Mouse (Mus musculus) macrophage (primary cell): Measurements from ENCODE around the gene Ehd3. TPM values are rescaled to one million over a fixed set of nuclear protein-coding genes. Genes with fewer than 3 reads are reported as not detected.

Experiments
- H3K27ac ChIP-seq: fragments of 350-480 bp; formaldehyde crosslinking; 2 replicates; pipeline ENCODE4 v1.9.0; 2021
- H3K36me3 ChIP-seq: fragments of 350-480 bp; formaldehyde crosslinking; 2 replicates; pipeline ENCODE4 v1.9.0; 2021; ENCODE audit errors: inconsistent target
- H3K4me3 ChIP-seq: fragments of 350-480 bp; formaldehyde crosslinking; 2 replicates; pipeline ENCODE4 v1.9.0; 2021; ENCODE audit errors: inconsistent target
- H3K79me2 ChIP-seq: fragments of 350-480 bp; formaldehyde crosslinking; 2 replicates; pipeline ENCODE4 v1.9.0; 2021; ENCODE audit errors: inconsistent target
- WGBS: methylation state at CpG from one replicate; pipeline ENCODE4 v1.1.7; 2026; ENCODE audit warnings: inconsistent platforms; ENCODE audit not compliant: missing documents; 5-methylcytosine and 5-hydroxymethylcytosine counted together
- polyA plus RNA-seq: library from polyadenylated mRNA; stranded (reverse); fragments of 250-400 nt; gene quantifications from 3 replicates; pipeline ENCODE4 v1.2.4, GENCODE M21; 2018; ENCODE audit warnings: inconsistent platforms

The Ehd3 gene
- polyA plus RNA-seq, 1 experiment from 2014 or later = 0.43 TPM

GRCm38 (mm10) chr17:73814500-73815190, 10.7 kb downstream of the Ehd3 start:
- no peak overlapping the region for H3K27ac ChIP-seq
- WGBS = 79% methylated on average over 6 of the region's 6 CpGs
- H3K79me2 ChIP-seq = no peaks in the 10 kb centered on the region
- H3K36me3 ChIP-seq = no peaks in the 10 kb centered on the region
- H3K4me3 ChIP-seq = no peak overlapping the region

GRCm38 (mm10) chr17:73817697-73818380, 13.9 kb downstream of the Ehd3 start:
- no peak overlapping the region for H3K4me3 ChIP-seq
- no peaks in the 10 kb centered on the region for H3K79me2 ChIP-seq
- WGBS = 86% methylated on average over 9 of the region's 9 CpGs
- H3K27ac ChIP-seq = no peak overlapping the region
- no peaks in the 10 kb centered on the region for H3K36me3 ChIP-seq

- no peak overlapping the region for H3K4me3 ChIP-seq
- WGBS = 82% methylated on average over 4 of the region's 4 CpGs
- H3K79me2 ChIP-seq = no peaks in the 10 kb centered on the region
- H3K27ac ChIP-seq = no peak overlapping the region
- H3K36me3 ChIP-seq = no peaks in the 10 kb centered on the region
Measured at GRCm38 (mm10) chr17:73818936-73819335, 15.0 kb downstream of the Ehd3 start.

DNA sequence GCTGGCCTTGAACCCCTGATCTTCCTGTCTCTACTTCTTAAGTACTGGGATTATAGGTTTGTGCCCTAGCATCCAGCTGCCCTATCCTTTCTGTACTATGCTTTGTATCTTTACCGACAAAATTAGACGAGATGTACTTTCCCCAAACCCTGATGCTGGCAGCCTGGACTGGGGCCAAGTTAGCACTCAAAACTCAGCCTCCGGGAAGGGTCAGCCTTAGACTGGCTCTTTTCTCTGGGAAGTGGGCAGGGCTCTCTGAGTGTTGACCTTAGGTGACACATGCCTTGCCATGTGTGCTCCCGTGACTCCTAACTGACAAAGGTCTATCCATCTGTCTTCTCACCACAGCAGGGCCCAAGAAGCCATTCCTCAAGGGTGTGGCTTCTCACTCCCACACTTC, 16.8 kb downstream of the Ehd3 start:
- Histone ChIP-seq H3K79me2 (no peaks in the 10 kb centered on the region), H3K36me3 (no peaks in the 10 kb centered on the region), H3K4me3 (no peak overlapping the region), H3K27ac (no peak overlapping the region)
- 89% methylated on average over 4 of the region's 4 CpGs for WGBS

GRCm38 (mm10) chr17:73822255-73822654, 18.3 kb downstream of the Ehd3 start:
- WGBS = 66% methylated on average over 4 of the region's 4 CpGs
- no peak overlapping the region for H3K4me3 ChIP-seq
- no peaks in the 10 kb centered on the region for H3K36me3 ChIP-seq
- H3K79me2 ChIP-seq = no peaks in the 10 kb centered on the region
- no peak overlapping the region for H3K27ac ChIP-seq

DNA sequence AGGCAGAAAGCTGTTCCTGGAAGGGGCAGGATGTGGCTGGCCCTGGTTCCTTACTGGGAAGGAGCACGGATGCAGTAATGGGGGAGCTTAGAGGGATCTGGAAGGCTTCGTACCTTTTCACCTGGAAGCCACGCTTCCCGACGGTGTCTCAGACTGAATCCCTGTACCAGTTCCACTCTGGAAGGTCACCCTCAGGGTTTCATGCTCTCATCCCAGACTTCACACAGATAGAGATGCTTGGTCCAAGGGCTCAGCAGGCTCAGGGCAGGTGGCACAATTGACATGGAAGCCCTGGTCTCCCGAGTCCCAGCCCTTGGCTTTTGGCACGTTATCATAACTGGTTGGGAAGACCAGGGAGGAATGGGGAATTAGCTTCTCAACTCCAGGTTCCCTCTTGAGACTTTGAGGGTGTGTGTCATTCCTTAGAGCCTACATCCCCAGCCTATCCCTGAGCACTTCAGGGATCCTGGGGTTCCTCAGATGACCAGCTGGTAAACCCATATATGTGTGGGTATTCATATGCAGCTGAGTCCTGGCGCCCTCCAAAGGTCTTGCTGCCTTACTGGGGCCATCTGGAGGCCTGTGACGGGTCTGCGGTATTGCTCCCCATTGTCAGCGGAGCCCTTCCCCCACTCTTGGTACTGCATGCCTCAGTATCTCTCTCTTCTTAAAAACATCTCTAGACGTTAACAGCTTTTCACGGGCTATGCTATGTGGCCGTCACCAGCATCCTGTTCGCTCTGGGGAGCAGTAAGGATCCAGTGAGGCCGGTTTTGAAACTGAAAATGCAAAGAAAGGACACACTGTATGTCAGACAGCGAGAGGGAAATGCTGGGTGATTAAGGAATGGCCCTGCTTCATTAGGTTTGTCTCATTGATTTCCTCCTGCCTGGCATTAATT, 19.4 kb downstream of the Ehd3 start:
- Histone ChIP-seq H3K27ac (no peak overlapping the region), H3K36me3 (no peaks in the 10 kb centered on the region), H3K79me2 (no peaks in the 10 kb centered on the region), H3K4me3 (no peak overlapping the region)
- WGBS = 91% methylated on average over 17 of the region's 17 CpGs

DNA sequence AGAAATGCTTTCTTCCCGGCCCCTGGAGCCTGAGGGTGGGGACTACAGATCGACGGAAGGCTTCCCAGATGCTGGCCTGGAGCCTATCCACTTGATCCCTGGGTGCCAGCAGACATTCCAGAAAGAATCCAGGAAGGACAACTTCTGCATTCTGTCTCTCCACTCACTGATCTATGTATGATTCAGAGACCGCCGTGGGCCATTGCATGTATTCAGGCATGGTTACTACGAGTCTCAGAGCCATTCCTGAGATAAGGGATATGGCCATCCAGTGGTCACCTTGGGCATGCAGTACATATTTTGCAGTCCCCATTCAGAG, 20.0 kb downstream of the Ehd3 start:
- H3K27ac ChIP-seq = no peak overlapping the region
- no peak overlapping the region for H3K4me3 ChIP-seq
- no peaks in the 10 kb centered on the region for H3K79me2 ChIP-seq
- H3K36me3 ChIP-seq = no peaks in the 10 kb centered on the region
- WGBS = 91% methylated on average over 6 of the region's 6 CpGs

GRCm38 (mm10) chr17:73826106-73826505, 22.2 kb downstream of the Ehd3 start:
- H3K4me3 ChIP-seq = no peak overlapping the region
- H3K79me2 ChIP-seq = no peaks in the 10 kb centered on the region
- H3K27ac ChIP-seq = no peak overlapping the region
- 84% methylated on average over 6 of the region's 6 CpGs for WGBS
- H3K36me3 ChIP-seq = no peaks in the 10 kb centered on the region

GRCm38 (mm10) chr17:73827446-73827845, 23.5 kb downstream of the Ehd3 start:
- Histone ChIP-seq H3K27ac (no peak overlapping the region), H3K79me2 (no peaks in the 10 kb centered on the region), H3K36me3 (no peaks in the 10 kb centered on the region), H3K4me3 (no peak overlapping the region)
- WGBS = 97% methylated on average over 11 of the region's 11 CpGs

DNA sequence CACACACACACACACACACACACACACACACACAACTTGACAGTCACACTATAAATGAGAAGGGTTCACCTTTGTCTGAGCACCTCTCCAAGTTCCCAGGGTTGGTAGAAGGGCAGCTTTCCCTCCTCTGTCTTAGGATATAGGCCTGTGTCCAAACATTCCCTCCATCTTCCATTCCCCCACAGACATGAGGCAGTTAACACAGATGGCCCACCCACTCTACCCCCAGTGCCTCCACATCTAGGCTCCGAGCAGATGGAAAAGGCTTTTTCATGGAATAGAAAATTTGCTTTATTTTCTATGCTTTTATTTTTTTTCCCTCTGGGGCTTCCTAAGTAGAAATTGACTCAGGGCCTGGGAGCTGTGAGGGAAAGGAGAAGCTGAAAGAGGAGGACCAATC, 26.6 kb downstream of the Ehd3 start:
- Histone ChIP-seq H3K27ac (no peak overlapping the region), H3K79me2 (no peaks in the 10 kb centered on the region), H3K36me3 (no peaks in the 10 kb centered on the region), H3K4me3 (no peak overlapping the region)
- WGBS = 82% methylated on average over 1 of the region's 1 CpGs

- Histone ChIP-seq H3K36me3 (no peaks in the 10 kb centered on the region), H3K4me3 (no peak overlapping the region), H3K27ac (no peak overlapping the region), H3K79me2 (no peaks in the 10 kb centered on the region)
- WGBS = 79% methylated on average over 4 of the region's 4 CpGs
Measured at GRCm38 (mm10) chr17:73831427-73831826, 27.5 kb downstream of the Ehd3 start.

DNA sequence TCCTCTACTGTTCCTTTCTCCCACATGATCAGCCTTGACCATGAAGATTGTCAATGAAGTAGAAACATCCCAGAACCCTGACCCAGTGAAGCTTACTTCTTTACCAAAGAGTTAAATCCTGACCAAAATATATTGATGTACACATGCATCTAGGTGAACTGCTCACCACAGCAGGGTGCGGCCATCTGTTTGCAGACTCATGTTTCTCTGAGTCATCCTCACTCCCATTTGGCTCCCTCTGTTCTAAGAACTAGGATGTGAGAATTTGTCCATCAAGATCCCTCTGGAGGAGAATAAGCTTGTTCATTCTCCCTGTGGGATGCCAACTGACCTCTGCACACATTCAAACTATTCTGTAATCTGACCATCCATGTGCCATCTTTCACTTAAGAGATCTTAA, 29.0 kb downstream of the Ehd3 start:
- WGBS = 92% methylated on average over 1 of the region's 1 CpGs
- Histone ChIP-seq H3K79me2 (no peaks in the 10 kb centered on the region), H3K27ac (no peak overlapping the region), H3K4me3 (no peak overlapping the region), H3K36me3 (no peaks in the 10 kb centered on the region)

- no peaks in the 10 kb centered on the region for H3K36me3 ChIP-seq
- 82% methylated on average over 3 of the region's 3 CpGs for WGBS
Measured at GRCm38 (mm10) chr17:73833474-73833873, 29.5 kb downstream of the Ehd3 start.

GRCm38 (mm10) chr17:73836601-73837000, 32.7 kb downstream of the Ehd3 start:
- Histone ChIP-seq H3K79me2 (no peaks in the 10 kb centered on the region), H3K4me3 (no peak overlapping the region), H3K27ac (no peak overlapping the region), H3K36me3 (no peaks in the 10 kb centered on the region)
- 97% methylated on average over 3 of the region's 3 CpGs for WGBS

More at GRCm38 (mm10) chr17:73833474-73833873, 29.5 kb downstream of the Ehd3 start:
- Histone ChIP-seq H3K4me3 (no peak overlapping the region), H3K27ac (no peak overlapping the region), H3K79me2 (no peaks in the 10 kb centered on the region)

- H3K36me3 ChIP-seq = no peaks in the 10 kb centered on the region
- WGBS = 92% methylated on average over 4 of the region's 4 CpGs
- no peak overlapping the region for H3K27ac ChIP-seq
- no peak overlapping the region for H3K4me3 ChIP-seq
- H3K79me2 ChIP-seq = no peaks in the 10 kb centered on the region
Measured at GRCm38 (mm10) chr17:73837244-73837643, 33.3 kb downstream of the Ehd3 start.
